Mouse (Mus musculus): ENCODE data around the gene D430019H16Rik. TPM values are rescaled to one million over a fixed set of nuclear protein-coding genes. Genes with fewer than 3 reads are reported as not detected.

The D430019H16Rik gene
- total RNA-seq, 1 experiment: 0.40 TPM

GRCm38 (mm10) chr12:105511109-105511508 lies 57.5 kb downstream of the D430019H16Rik start:
- no peak for DNase-seq (ENCODE audit: low read depth, low spot score)
- H3K27ac ChIP-seq (ENCODE audit: insufficient read depth, low read depth, low read length, poor library complexity, severe bottlenecking): no peak overlapping the region
- H3K4me3 ChIP-seq (ENCODE audit: insufficient read depth in 1 of 2, low read depth in 1 of 2, low read length in 2 of 2, poor library complexity in 1 of 2, severe bottlenecking in 1 of 2): no peak overlapping the region
- H3K36me3 ChIP-seq (ENCODE audit: control insufficient read depth, insufficient read depth, low read length, poor library complexity, severe bottlenecking): no peaks in the 10 kb centered on the region
- H3K9me3 ChIP-seq (ENCODE audit: control insufficient read depth, insufficient read depth, low read depth, low read length): no peaks in the 10 kb centered on the region
- H3K4me1 ChIP-seq (ENCODE audit: control insufficient read depth in 2 of 2, insufficient read depth in 2 of 2, low read length in 2 of 2, poor library complexity in 1 of 2): peaks cover 2 to 11% of the 10 kb centered on the region in 2 experiments; a peak in 3 of 4 replicates
- in situ Hi-C loops (cut with MboI; ENCODE audit: low sequenced_read_pairs in 2 of 2, unreplicated experiment in 2 of 2): no loop called here
- no peak overlapping the region for H3K9ac ChIP-seq (ENCODE audit: insufficient read depth, low read depth, low read length, poor library complexity, severe bottlenecking)
- no peak for TF ChIP-seq MAFK (IDR thresholded peaks at IDR 0.05; ENCODE audit: insufficient read depth, low read depth, low read length)
- no peak for TF ChIP-seq ZC3H11A (IDR thresholded peaks at IDR 0.05; ENCODE audit: borderline replicate concordance, low read depth, low read length)
- TF ChIP-seq HCFC1 (IDR thresholded peaks at IDR 0.05; ENCODE audit: borderline replicate concordance, insufficient read depth, low read length): no peak
- no peak for TF ChIP-seq ZNF384 (IDR thresholded peaks at IDR 0.05; ENCODE audit: low read depth, low read length)
- TF ChIP-seq CHD2 (IDR thresholded peaks at IDR 0.05; ENCODE audit: low read depth, low read length): no peak

- no peak overlapping the region for H3K9ac ChIP-seq (ENCODE audit: insufficient read depth, low read depth, low read length, poor library complexity, severe bottlenecking)
- H3K4me3 ChIP-seq (ENCODE audit: insufficient read depth in 1 of 2, low read depth in 1 of 2, low read length in 2 of 2, poor library complexity in 1 of 2, severe bottlenecking in 1 of 2): no peak overlapping the region
- H3K9me3 ChIP-seq (ENCODE audit: control insufficient read depth, insufficient read depth, low read depth, low read length): no peaks in the 10 kb centered on the region
- TF ChIP-seq CHD2 (IDR thresholded peaks at IDR 0.05; ENCODE audit: low read depth, low read length): no peak
- TF ChIP-seq MAFK (IDR thresholded peaks at IDR 0.05; ENCODE audit: insufficient read depth, low read depth, low read length): no peak
- TF ChIP-seq HCFC1 (IDR thresholded peaks at IDR 0.05; ENCODE audit: borderline replicate concordance, insufficient read depth, low read length): no peak
- TF ChIP-seq ZC3H11A (IDR thresholded peaks at IDR 0.05; ENCODE audit: borderline replicate concordance, low read depth, low read length): no peak
- no peak for TF ChIP-seq ZNF384 (IDR thresholded peaks at IDR 0.05; ENCODE audit: low read depth, low read length)
- no peak for DNase-seq (ENCODE audit: low read depth, low spot score)
- in situ Hi-C loops (cut with MboI; ENCODE audit: low sequenced_read_pairs in 2 of 2, unreplicated experiment in 2 of 2): no loop called here
- H3K4me1 ChIP-seq (ENCODE audit: control insufficient read depth in 2 of 2, insufficient read depth in 2 of 2, low read length in 2 of 2, poor library complexity in 1 of 2): peaks cover 2 to 11% of the 10 kb centered on the region in 2 experiments; a peak in 3 of 4 replicates
- no peaks in the 10 kb centered on the region for H3K36me3 ChIP-seq (ENCODE audit: control insufficient read depth, insufficient read depth, low read length, poor library complexity, severe bottlenecking)
- no peak overlapping the region for H3K27ac ChIP-seq (ENCODE audit: insufficient read depth, low read depth, low read length, poor library complexity, severe bottlenecking)
Measured at GRCm38 (mm10) chr12:105511671-105512502, 58.2 kb downstream of the D430019H16Rik start.

GRCm38 (mm10) chr12:105514111-105514510 lies 60.5 kb downstream of the D430019H16Rik start:
- TF ChIP-seq CHD2 (IDR thresholded peaks at IDR 0.05; ENCODE audit: low read depth, low read length) (no peak), ZNF384 (IDR thresholded peaks at IDR 0.05; ENCODE audit: low read depth, low read length) (no peak), HCFC1 (IDR thresholded peaks at IDR 0.05; ENCODE audit: borderline replicate concordance, insufficient read depth, low read length) (no peak), ZC3H11A (IDR thresholded peaks at IDR 0.05; ENCODE audit: borderline replicate concordance, low read depth, low read length) (no peak), MAFK (IDR thresholded peaks at IDR 0.05; ENCODE audit: insufficient read depth, low read depth, low read length) (no peak)
- no peaks in the 10 kb centered on the region for H3K36me3 ChIP-seq (ENCODE audit: control insufficient read depth, insufficient read depth, low read length, poor library complexity, severe bottlenecking)

GRCm38 (mm10) chr12:105517026-105517675 lies 63.5 kb downstream of the D430019H16Rik start:
- TF ChIP-seq HCFC1 (IDR thresholded peaks at IDR 0.05; ENCODE audit: borderline replicate concordance, insufficient read depth, low read length): no peak
- no peak for TF ChIP-seq ZC3H11A (IDR thresholded peaks at IDR 0.05; ENCODE audit: borderline replicate concordance, low read depth, low read length)
- TF ChIP-seq ZNF384 (IDR thresholded peaks at IDR 0.05; ENCODE audit: low read depth, low read length): no peak
- TF ChIP-seq MAFK (IDR thresholded peaks at IDR 0.05; ENCODE audit: insufficient read depth, low read depth, low read length): no peak
- no peak for TF ChIP-seq CHD2 (IDR thresholded peaks at IDR 0.05; ENCODE audit: low read depth, low read length)
- no peak for DNase-seq (ENCODE audit: low read depth, low spot score)
- peaks cover 2 to 11% of the 10 kb centered on the region in 2 experiments; a peak in 3 of 4 replicates for H3K4me1 ChIP-seq (ENCODE audit: control insufficient read depth in 2 of 2, insufficient read depth in 2 of 2, low read length in 2 of 2, poor library complexity in 1 of 2)

More at GRCm38 (mm10) chr12:105514111-105514510, 60.5 kb downstream of the D430019H16Rik start:
- Histone ChIP-seq H3K9me3 (ENCODE audit: control insufficient read depth, insufficient read depth, low read depth, low read length) (no peaks in the 10 kb centered on the region), H3K4me3 (ENCODE audit: insufficient read depth in 1 of 2, low read depth in 1 of 2, low read length in 2 of 2, poor library complexity in 1 of 2, severe bottlenecking in 1 of 2) (no peak overlapping the region), H3K9ac (ENCODE audit: insufficient read depth, low read depth, low read length, poor library complexity, severe bottlenecking) (no peak overlapping the region), H3K27ac (ENCODE audit: insufficient read depth, low read depth, low read length, poor library complexity, severe bottlenecking) (no peak overlapping the region), H3K4me1 (ENCODE audit: control insufficient read depth in 2 of 2, insufficient read depth in 2 of 2, low read length in 2 of 2, poor library complexity in 1 of 2) (peaks cover 2 to 9% of the 10 kb centered on the region in 2 experiments; a peak in 3 of 4 replicates)
- in situ Hi-C loops (cut with MboI; ENCODE audit: low sequenced_read_pairs in 2 of 2, unreplicated experiment in 2 of 2): no loop called here
- no peak for DNase-seq (ENCODE audit: low read depth, low spot score)

More at GRCm38 (mm10) chr12:105517026-105517675, 63.5 kb downstream of the D430019H16Rik start:
- no peak overlapping the region for H3K4me3 ChIP-seq (ENCODE audit: insufficient read depth in 1 of 2, low read depth in 1 of 2, low read length in 2 of 2, poor library complexity in 1 of 2, severe bottlenecking in 1 of 2)
- H3K36me3 ChIP-seq (ENCODE audit: control insufficient read depth, insufficient read depth, low read length, poor library complexity, severe bottlenecking): no peaks in the 10 kb centered on the region
- H3K9me3 ChIP-seq (ENCODE audit: control insufficient read depth, insufficient read depth, low read depth, low read length): no peaks in the 10 kb centered on the region
- H3K27ac ChIP-seq (ENCODE audit: insufficient read depth, low read depth, low read length, poor library complexity, severe bottlenecking): no peak overlapping the region
- in situ Hi-C loops (cut with MboI; ENCODE audit: low sequenced_read_pairs in 2 of 2, unreplicated experiment in 2 of 2): no loop called here
- H3K9ac ChIP-seq (ENCODE audit: insufficient read depth, low read depth, low read length, poor library complexity, severe bottlenecking): no peak overlapping the region
